Mouse (Mus musculus) liver, postnatal 0 days (tissue): ENCODE measurements at regions not wholly inside any gene's neighbourhood (a gene's known extent, or its start where the extent isn't known, plus 50 kb on each side); places are given as distances from the start of the nearest gene placed in this dataset.

ENCODE experiments used
- ATAC-seq: fragments of 200-750 bp; cut with Nextera tagmentation; 2 replicates; pipeline ENCODE4 v1.8.0; 2017; ENCODE audit warnings: mild to moderate bottlenecking, moderate library complexity
- DNase-seq: peaks from one replicate; pipeline ENCODE4 v3.0.0-alpha.2; 2016
- H3K27ac ChIP-seq: fragments of 300-500 bp; sonication (generic); 2 replicates; pipeline ENCODE4 v1.5.1; 2014; ENCODE audit warnings: antibody characterized with exemption, moderate library complexity, mild to moderate bottlenecking, low read depth
- H3K27me3 ChIP-seq: fragments of 300-500 bp; sonication (generic); 2 replicates; pipeline ENCODE4 v1.6.1; 2014; ENCODE audit warnings: low read length, control low read depth, mixed read lengths; ENCODE audit not compliant: insufficient read depth
- H3K36me3 ChIP-seq: fragments of 300-500 bp; sonication (generic); replicated peaks from 2 replicates; pipeline ENCODE4 v1.6.1; 2014; ENCODE audit warnings: mild to moderate bottlenecking, control low read depth, low read length, moderate library complexity, mixed read lengths; ENCODE audit not compliant: insufficient read depth
- H3K4me1 ChIP-seq: fragments of 300-500 bp; sonication (generic); 2 replicates; pipeline ENCODE4 v1.6.1; 2014; ENCODE audit warnings: antibody characterized with exemption, mild to moderate bottlenecking, control low read depth; ENCODE audit not compliant: insufficient read depth
- H3K4me2 ChIP-seq: fragments of 300-500 bp; sonication (generic); 2 replicates; pipeline ENCODE4 v1.6.1; 2014; ENCODE audit warnings: low read depth, mild to moderate bottlenecking, low read length, moderate library complexity, mixed read lengths
- H3K4me3 ChIP-seq: fragments of 300-500 bp; sonication (generic); 2 replicates; pipeline ENCODE4 v1.5.1; 2014; ENCODE audit warnings: low read depth, low read length
- H3K9ac ChIP-seq: fragments of 300-500 bp; sonication (generic); replicated peaks from 2 replicates; pipeline ENCODE4 v1.6.1; 2014; ENCODE audit warnings: mild to moderate bottlenecking, moderate library complexity
- H3K9me3 ChIP-seq: fragments of 300-500 bp; sonication (generic); 2 replicates; pipeline ENCODE4 v1.6.1; 2016; ENCODE audit warnings: mild to moderate bottlenecking, control low read depth, low read length, mixed read lengths
- CTCF ChIP-seq: sonication (generic); IDR thresholded peaks from 2 replicates; pipeline ENCODE4 v1.5.1; 2016; ENCODE audit warnings: antibody characterized with exemption, low read depth
- EP300 ChIP-seq: IDR thresholded peaks from 2 replicates; pipeline ENCODE4 v1.6.1; 2016; ENCODE audit warnings: antibody characterized with exemption, low read depth, mild to moderate bottlenecking
- WGBS: fragments of 180-500 bp; shearing (Covaris S2); extraction: QIAGEN DNeasy Blood & Tissue Kit; methylation state at CpG from one replicate; pipeline ENCODE4 v1.1.7; 2014; ENCODE audit not compliant: insufficient replicate concordance; 5-methylcytosine and 5-hydroxymethylcytosine counted together

DNA sequence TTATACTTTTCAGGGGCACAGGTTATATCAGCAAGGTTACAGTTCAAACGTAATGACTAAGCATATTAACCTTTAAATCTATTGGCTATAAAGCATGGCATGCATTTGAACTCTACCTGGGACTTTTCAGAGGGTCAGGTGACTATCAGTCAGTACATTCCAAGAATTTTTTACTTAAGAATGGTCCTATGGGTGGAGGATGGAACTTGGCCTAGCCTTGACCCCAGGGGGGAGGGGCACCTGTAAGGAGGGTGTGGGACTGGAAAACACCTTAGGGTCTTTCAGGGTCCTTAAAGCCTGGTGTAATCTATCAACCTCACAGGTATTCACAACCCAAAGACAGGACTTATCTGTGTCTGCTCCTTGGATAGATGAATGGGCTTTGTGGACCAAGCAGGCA, 66.4 kb upstream of the Hs6st1 start:
- Histone ChIP-seq H3K27me3 (no peaks in the 10 kb centered on the region), H3K4me3 (no peak overlapping the region), H3K36me3 (no peaks in the 10 kb centered on the region), H3K4me1 (no peaks in the 10 kb centered on the region), H3K9ac (no peak overlapping the region), H3K9me3 (no peaks in the 10 kb centered on the region), H3K4me2 (no peak overlapping the region), H3K27ac (no peak overlapping the region)
- DNase-seq (no peak), ATAC-seq (no peak)
- WGBS, result 70% methylated on average over 1 of the region's 1 CpGs
- TF ChIP-seq EP300, result no peak
- no peak for TF ChIP-seq CTCF

DNA sequence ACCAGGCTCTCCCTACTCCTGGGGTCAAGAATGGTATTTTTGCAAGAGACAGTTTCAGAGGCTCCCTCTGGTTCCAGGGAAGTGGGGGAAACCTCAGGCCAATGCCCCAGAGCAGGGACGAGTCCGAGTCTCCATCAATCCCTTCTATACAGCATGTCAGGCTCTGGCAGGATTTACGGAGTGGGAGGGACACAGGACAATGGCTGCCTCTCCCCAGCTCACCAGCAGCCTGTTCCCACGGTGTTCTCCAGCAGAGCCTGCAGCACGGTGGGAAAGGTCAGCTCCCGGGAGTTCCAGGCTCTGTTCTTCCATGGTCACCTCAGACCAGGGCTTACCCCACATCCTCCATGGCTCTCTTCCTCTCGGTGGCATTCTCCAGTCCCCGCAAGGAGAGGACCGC, 64.6 kb upstream of the Hs6st1 start:
- H3K36me3 ChIP-seq, result no peaks in the 10 kb centered on the region
- DNase-seq, result no peak
- ATAC-seq, result no peak
- H3K4me2 ChIP-seq, result no peak overlapping the region
- no peaks in the 10 kb centered on the region for H3K4me1 ChIP-seq
- TF ChIP-seq EP300 (no peak), CTCF (no peak)
- H3K27ac ChIP-seq, result no peak overlapping the region
- WGBS, result 49% methylated on average over 9 of the region's 9 CpGs
- H3K9me3 ChIP-seq, result no peaks in the 10 kb centered on the region
- H3K4me3 ChIP-seq, result no peak overlapping the region
- no peaks in the 10 kb centered on the region for H3K27me3 ChIP-seq
- H3K9ac ChIP-seq, result no peak overlapping the region

DNA sequence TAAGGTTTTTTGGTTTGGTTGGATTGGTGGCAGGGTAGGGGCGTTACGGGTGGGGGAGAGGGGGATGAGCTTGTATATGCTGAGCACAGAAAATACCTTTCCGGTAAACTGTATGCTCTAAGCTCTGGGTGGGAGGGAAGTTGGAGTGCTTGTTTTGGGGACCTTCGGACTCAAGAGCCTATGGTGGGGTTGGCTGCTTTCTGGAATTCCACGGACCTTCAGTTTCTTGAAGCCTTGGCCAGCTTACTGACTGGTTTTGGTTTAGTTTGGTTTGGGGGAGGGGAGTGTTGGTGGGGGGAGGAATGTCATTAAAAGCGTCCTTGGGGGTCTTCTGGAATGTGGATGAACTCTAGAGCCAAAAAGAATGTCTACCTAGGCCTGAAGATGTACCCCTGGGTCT, 59.6 kb upstream of the Hs6st1 start:
- Histone ChIP-seq H3K9ac (no peak overlapping the region), H3K27me3 (no peaks in the 10 kb centered on the region), H3K4me3 (no peak overlapping the region), H3K36me3 (no peaks in the 10 kb centered on the region), H3K27ac (no peak overlapping the region), H3K9me3 (no peaks in the 10 kb centered on the region), H3K4me1 (no peaks in the 10 kb centered on the region), H3K4me2 (no peak overlapping the region)
- WGBS, result 83% methylated on average over 6 of the region's 6 CpGs
- ATAC-seq, result no peak
- DNase-seq, result no peak
- no peak for TF ChIP-seq EP300
- TF ChIP-seq CTCF, result no peak

DNA sequence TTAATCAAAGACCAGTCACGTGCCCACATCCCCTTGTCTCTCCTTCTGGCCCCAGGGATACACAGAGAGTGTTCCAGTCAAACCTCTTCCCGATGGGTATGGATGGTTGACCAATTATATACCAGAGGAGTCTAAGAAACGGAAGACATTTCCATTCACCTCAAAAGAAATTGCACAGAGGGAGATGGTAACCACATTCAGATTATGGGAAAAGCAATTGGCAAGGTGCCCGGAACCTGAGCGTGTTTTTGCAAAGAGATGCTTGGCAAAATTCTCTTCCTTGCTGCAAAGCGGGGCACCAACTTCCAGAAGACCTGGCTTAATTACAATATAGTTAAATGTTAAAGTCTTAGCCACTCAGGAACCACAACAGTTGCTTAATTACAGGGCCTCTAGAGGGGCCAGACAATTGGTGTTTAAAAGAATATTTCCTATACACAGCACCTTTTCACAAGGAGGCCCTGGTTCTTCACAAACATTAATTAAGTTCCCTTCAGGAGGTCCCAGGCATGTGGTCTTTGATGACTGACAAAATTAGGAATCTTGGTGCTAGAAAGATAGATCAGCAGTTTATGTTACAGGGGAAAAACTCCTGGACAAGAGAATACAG, 59.1 kb upstream of the Hs6st1 start:
- no peak for DNase-seq
- Histone ChIP-seq H3K27me3 (no peaks in the 10 kb centered on the region), H3K27ac (no peak overlapping the region), H3K9me3 (no peaks in the 10 kb centered on the region), H3K36me3 (no peaks in the 10 kb centered on the region), H3K9ac (no peak overlapping the region), H3K4me3 (no peak overlapping the region), H3K4me2 (no peak overlapping the region), H3K4me1 (no peaks in the 10 kb centered on the region)
- TF ChIP-seq CTCF, result no peak
- TF ChIP-seq EP300, result no peak
- no peak for ATAC-seq
- WGBS, result 81% methylated on average over 6 of the region's 6 CpGs

DNA sequence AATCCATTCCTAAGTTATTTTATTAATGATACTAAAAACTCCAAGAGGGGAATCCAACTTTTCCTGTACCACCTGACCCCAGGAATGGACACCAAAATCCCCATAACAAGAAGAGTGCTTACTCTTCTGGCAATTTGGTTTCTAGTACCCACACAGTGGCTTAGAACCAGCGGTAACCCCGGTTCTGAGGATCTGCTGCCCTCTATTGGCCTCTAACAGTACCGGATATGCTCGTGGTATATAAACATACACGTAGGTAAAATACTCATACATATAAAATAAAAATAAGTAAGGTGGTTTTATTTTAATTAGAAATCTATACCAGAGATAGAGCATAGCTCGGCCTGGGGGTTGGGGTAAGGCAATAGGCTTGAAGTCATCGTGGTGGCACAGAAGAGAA, 58.0 kb upstream of the Hs6st1 start:
- no peak for TF ChIP-seq EP300
- 0 out of 2 replicates have a peak, but pooled peaks have one; percentile 21 for TF ChIP-seq CTCF
- H3K9ac ChIP-seq, result no peak overlapping the region
- H3K9me3 ChIP-seq, result no peaks in the 10 kb centered on the region
- H3K27ac ChIP-seq, result no peak overlapping the region
- no peak overlapping the region for H3K4me2 ChIP-seq
- H3K36me3 ChIP-seq, result no peaks in the 10 kb centered on the region
- ATAC-seq (no peak), DNase-seq (no peak)
- 82% methylated on average over 7 of the region's 7 CpGs for WGBS
- no peaks in the 10 kb centered on the region for H3K27me3 ChIP-seq
- H3K4me3 ChIP-seq, result no peak overlapping the region
- H3K4me1 ChIP-seq, result no peaks in the 10 kb centered on the region

DNA sequence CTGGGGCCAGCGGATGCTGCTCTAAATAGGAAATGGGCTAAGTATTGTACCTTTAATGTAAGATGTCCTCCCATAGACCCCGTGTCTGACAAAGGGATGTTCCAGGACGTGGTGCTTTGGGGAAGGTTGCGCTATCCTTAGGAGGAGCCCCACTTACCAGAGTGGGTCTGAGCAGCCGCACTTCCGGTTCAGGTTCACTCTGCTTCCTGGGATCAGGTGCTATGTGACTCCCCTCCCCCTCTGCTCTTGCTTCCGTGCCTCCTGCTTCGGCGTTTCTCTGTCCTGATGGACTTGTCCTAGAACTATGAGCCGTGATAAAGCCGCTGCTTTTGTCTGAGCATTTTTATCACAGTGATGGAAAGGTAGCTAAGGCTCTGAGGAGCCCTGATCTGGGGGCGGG, 57.4 kb upstream of the Hs6st1 start:
- WGBS, result 73% methylated on average over 12 of the region's 12 CpGs
- H3K36me3 ChIP-seq, result no peaks in the 10 kb centered on the region
- H3K4me2 ChIP-seq, result no peak overlapping the region

More for the DNA sequence above, 57.4 kb upstream of the Hs6st1 start:
- Histone ChIP-seq H3K27ac (no peak overlapping the region), H3K4me1 (no peaks in the 10 kb centered on the region), H3K9ac (no peak overlapping the region), H3K27me3 (no peaks in the 10 kb centered on the region), H3K4me3 (no peak overlapping the region), H3K9me3 (no peaks in the 10 kb centered on the region)
- ATAC-seq (no peak), DNase-seq (no peak)
- TF ChIP-seq CTCF (no peak), EP300 (no peak)
